Mouse (Mus musculus) cerebellum, adult 8-10 months (tissue): ENCODE results near the gene Pbld2.
A peak's percentile ranks its signal among the peaks of the same experiment; 100 is the strongest.

Experiments used
- DNase-seq: peaks from one replicate; pipeline ENCODE4 v3.0.0; 2022

The Pbld2 gene

DNA sequence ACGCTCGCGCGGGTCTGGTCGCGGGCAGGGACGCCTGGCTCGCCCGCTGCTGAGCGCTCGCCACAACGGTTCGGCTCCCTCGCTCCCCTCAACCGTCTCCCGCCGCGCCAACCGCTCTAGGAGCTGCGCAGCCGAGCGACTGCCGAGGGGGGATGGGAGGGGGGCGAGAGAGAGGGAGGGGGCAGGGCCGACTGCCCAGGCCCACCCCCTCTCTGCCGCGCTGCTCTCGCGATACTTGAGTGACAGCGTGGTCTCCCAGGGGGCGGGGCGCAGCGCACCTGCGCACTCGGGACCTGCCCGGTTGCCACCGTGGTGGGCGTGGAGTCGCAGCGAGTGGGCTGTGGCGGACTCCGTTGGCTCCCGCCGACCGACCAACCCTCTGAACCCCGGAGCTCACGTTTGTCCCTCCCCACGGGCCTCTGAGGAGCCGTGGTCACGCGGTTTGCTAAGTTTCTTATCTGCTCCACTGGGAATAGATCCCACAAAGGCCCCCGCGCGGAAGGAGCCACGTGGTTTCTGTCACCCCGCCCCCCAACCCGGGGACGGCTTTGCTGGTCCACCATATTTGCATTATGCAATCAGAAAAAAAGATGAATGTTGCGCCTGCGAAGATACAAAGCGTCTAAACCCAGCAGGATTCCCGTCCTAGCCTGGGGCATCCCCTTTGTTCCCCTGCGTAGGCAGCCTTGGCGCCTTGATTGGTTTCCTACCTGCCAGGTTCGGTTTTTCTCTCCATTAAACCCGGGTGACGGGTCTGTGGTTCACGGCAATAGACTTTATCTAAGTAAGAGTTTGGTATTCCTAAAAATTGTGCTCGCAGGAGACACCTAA, at the start of gene Pbld2, which contains the start of gene Hnrnph3:
Gene Pbld2 (plus strand): TSS at position 567 of the 831 bp plus-strand sequence.
Gene Hnrnph3 (minus strand): TSS at position 469 of the 831 bp plus-strand sequence.
- DNase-seq = peak; percentile 98

DNA sequence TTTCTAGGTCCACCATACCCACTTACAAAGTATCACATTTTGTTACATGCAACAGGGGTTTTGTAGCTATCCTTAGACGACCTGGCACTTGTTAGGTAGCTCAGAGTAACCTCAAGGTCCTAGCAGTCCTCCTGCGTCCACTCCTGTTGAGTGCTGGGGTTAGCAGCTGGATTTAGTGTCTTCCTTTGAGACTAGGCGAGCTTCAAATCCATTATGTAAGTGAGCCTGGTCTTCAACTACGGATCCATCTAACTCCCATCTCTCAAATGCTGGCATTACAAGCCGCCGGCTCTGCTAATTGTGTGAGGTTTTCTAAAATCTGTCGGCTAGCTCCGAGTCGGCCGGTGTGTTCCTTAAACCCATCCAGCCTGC, 44.5 kb upstream of the Pbld2 start:
- DNase-seq = no peak

DNA sequence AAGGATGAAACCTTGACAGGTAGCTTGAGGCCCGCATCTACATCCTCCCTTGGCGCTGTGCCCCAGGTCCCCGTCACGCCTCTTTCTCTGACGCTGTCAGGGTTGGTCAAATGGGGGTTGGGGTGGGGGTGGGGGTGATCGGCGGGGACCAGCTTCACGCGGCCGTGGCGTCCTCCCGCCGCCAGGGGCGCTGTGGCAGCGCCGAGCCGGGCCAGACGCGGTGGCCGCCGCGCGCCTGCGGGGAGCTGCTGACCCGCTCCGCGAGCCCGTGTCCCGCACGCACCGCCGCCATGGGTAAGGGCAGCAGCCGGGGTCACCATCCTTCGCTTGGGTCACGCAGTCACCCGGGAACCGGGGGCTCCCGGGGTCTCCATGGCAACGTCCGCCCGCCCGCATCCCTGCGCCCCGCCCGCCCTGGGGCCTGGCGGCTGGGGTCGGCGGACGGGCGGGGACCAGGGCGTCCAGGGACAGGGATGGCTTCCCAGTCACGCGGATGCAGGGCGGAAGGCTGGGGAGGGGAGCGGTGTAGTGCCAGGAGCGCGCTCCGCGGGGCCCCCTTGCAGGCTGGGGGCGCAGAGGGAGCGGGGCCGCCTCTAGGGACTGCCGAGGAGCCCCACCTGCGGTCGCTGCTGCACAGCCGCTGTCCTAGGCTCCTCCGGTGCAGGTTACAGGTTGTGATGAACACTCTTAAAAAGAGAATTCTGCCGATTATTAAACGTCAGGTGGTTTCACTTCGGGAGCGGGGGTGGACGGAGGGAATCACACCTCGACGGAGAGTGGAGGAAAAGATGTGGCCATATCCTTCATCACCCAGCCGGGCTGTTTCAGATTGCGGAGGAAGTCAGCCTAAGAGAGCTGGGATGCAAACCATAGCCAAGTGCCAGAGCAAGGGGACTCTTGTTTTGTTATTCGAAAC, 43.8 kb upstream of the Pbld2 start, which contains the start of gene Rufy2:
Gene Rufy2 (plus strand): TSS at position 185 of the 916 bp plus-strand sequence.
- peak; percentile 96 for DNase-seq

DNA sequence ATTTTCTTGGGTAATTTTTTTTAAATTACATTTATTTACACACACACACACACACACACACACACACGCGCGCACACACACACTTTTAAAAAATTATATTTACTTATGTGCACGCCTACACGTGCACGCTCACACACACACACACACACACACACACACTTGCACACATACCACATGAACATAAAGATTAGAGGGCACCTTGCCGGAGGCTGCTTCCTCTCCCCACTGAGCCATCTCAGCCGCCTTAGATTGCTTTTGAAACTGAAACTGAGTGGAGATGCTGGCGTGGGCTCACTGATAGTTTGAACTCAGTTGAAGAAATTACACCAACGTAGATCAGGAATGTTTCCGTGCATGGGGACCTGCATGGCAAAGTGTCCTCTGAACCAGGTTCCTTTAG, 40.0 kb upstream of the Pbld2 start:
- DNase-seq = no peak

DNA sequence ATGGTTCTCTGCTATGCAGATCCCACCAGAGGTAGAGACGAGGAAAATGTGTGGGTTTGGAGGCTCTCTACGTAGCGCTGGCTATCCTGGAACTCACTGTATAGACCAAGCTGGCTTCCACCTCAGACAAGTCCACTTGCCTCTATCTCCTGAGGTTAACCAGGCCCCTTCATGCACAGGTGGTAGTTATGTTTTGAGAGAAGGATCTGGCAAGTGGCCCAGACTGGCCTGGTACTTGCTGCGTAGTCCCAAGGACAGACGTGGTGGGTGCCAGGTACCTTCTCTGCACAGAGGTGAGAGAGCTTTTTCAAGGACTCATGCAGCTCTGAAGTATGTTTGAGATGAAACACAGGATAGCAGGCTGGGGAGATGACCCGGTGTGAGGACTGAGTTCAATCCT, 39.6 kb upstream of the Pbld2 start:
- DNase-seq = no peak

DNA sequence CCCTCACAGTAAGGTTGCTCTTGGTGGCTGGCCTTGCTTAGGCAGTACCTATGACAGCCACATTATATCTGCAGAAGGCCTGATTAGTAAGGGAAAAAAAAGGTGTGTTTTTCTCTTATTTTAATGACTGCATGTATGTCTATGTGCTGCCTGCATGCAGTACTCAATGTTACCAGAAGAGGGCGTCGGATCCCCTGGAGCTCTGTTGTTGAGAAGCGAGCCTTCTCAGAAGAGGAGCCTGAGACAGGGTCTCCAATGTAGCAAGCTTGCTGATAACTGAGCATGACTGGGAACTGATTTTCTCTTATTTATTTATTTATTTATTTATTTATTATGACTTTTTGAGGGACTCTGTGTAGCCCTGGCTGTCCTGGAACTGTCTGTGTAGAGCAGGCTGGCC, 36.8 kb upstream of the Pbld2 start:
- no peak for DNase-seq

DNA sequence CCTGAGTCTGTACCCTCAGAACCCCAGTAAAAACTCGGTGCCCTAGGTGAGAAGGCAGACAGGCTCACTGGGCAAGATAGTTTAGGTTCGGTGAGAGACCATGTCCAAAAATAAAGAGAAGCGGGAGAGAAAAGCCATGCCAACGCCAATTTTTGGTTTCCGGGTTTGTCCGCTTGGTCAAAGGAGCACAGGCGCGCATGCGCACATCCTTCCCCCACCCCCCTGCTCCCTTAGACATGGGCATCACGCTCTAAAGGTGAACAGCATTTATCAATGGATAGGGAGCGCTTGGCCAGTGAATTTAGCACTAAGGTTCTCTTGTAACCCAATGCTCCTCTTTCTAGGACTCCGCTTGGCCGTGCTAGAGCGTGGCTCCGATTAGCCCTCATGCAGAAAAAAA, 33.5 kb upstream of the Pbld2 start:
- DNase-seq = no peak

DNA sequence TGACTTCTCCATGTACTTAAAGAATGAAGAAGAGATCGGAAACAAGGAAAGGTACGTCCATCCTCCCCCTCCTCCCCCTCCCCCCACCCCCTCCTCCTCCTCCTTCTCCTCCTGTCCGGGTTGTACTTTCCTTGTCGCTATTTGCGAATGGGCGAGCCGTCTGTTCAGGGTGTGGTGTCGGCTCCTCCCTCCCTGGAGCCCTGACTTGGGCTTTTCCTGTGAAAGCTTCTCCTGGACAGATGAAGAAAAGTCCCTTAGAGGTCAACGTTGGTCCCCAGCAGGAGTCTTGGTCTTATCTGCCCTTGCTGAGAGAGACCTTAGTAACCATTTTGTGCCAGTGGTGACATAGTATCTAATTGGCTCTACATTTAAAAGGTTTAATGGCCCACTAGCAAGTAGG, 30.1 kb upstream of the Pbld2 start:
- DNase-seq = no peak

DNA sequence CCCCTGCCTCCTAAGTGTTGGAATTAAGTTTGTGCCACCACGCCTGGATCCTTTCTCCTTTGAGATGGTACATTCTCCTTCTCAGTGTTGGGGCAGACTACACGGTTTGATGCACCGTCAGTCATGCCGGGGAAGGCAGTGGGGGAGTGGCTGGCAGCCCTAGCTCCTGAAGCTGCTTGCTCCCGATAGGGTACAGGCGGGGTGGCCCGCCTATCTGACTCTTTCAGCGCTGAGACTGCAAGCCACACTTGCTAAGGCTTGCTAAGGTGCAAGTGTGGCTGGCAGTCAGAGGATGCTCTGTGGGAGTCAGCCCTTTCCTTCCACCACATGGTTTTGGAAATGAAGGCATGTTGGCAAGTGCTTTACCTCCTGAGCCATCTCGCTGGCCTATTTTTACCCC, 23.5 kb upstream of the Pbld2 start:
- no peak for DNase-seq

DNA sequence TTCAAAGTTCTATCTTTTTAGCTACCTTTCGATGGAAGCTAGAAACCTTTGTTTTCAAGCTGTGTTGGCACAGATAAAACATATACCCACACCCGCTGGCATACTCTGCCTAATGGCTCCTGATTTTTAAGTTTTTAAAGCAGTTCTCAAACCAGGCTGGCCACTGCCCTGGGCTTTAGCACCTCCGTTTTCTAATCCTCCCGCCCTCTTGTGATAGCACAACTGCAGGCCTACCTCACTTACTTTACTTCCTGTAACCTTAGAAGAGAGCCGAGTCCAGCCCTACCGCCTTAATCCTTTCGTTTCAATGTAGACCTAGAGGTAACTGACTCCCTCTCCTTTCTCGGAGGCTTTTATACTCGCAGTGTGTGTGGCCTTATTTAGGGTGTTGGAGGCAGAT, 20.9 kb upstream of the Pbld2 start:
- DNase-seq = no peak

DNA sequence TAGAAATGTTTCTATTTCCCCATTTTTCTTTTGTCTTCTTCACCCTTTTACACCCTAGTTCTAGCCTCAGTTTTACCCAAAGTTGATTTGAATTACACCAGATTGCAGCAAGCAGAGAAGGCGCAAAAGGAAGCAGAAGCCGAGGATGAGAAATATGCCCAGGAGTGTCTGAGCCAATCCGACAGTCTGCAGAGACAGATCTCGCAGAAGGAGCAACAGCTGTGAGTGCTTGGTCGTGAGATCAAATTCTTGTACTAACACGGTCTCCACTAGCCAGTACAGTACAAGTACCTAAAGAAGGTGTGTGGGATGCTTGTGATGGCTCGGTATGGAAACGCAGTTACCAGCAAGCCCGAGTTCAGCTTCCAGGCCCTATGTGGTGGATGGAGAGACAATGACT, 19.6 kb upstream of the Pbld2 start:
- DNase-seq = no peak

DNA sequence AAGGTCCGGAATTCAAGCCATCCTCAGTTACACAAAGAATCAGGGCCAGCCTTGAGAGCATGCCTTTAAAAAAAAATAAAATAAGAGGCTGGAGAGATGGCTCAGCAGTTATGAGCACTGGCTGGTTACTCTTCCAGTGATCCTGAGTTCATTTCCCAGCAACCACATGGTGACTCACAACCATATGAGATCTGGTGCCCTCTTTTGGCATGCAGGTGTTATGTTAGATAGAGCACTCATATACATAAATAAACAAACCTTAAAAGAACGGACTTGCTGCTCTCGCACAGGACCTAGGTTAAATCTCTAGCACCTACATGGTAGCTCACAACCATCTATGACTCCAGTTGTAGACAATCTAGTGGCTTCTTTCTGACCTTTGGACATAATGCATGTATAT, 15.9 kb upstream of the Pbld2 start:
- DNase-seq = no peak

DNA sequence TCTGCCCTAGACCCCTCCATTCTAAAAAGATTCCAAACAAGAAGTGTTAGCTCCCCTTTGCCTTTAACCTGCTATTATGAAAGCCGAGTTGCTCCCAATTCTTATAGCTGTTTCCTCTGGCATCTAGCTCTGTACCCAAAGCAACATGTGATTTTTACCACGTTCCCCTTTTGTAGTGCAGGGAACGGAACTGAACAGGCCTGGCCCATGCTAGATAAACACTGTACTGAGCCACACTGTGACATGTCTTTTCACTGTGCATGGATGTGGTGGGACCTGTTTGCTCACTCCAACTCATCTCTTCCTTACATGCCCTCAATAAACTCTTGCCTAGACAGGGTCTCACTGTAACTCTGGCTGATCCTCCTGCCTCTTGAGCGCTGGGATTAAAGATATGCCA, 13.8 kb upstream of the Pbld2 start:
- DNase-seq = no peak

DNA sequence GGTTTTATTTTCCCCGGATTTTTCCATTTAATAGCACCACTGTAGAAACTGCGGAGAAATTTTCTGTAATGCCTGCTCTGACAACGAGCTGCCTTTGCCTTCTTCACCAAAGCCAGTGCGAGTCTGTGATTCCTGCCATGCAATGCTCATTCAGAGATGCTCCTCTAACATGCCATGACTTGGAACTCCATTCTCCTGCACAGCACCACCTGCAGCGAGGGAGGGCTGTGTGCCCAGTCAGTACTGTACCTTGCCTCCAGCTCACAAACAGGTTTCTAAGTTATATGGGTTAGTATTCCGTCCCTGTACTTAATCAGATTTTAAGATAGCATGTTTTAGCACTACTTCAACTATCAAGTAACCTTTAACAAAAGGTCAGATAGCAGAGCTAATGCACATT, 12.6 kb upstream of the Pbld2 start:
- DNase-seq = peak; percentile 32

DNA sequence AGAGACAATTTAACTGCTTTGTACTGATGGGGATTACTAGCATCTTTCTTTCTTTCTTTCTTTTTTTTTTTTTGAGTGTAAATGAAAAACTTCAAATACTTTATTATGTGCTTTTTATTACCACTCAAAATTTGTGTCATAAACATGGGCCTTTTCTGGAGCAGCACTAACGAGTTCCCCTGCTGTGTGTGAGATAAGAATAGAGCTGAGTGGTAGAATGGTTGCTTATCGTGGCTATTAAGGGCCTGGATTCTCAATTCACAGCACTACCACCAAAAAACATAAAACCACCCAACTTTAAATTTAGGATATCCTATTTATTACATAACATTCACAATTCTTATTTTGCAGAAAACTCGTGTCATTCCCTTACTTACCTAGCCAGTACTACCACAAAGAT, 10.6 kb upstream of the Pbld2 start:
- no peak for DNase-seq

DNA sequence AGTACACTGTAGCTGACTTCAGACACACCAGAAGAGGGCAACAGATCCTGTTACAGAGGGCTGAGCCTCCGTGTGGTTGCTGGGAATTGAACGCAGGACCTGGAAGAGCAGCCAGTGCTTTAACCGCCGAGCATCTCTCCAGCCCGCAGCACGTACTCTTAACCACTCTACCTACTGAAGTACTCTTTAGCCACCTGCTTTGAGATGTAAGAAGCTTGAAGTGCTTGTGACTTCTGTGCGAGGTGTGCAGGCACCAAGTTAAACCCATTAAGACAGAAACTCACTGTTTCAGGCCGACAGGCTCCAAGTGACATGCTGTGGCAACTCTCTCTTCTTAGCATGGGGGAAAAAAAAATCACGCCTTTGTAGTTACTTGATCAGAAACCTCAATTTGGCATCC, 9.9 kb upstream of the Pbld2 start:
- DNase-seq = no peak

DNA sequence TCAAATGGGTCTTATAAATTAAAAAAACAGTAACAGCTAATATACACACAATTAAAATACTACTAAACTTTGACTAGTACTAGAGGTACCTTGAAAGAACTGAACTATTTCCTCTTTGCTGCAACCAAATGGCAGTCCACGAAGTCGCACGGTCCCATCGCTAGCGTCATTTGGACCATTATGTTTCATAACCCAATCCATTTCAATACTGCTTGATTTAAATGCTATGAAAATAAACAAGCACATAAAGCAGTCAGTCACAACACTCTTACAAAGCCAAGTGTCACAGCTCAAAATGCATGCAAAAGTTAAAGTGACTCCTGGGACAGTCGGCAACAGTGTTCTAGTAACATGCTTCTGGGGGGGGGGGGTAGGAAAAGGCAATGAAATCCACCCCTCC, 4.8 kb upstream of the Pbld2 start:
- no peak for DNase-seq

DNA sequence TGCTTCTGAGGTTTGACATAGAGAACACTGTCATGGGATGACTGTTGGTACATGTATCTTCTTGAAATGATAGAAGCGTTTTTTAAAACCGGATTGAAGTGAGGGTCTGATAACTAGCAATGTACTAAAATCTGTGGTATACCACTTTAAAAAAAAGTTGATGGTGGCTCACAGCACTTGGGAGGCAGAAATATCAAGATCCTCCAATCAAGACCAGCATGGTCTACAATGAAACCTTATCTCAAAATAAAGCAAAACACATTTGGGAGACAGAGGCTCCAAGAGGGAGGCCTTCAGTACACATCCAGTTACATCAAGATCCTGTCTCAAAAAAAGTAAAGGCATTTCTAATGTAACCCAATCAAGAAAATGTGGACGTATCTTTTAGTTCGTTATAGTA, 2.4 kb upstream of the Pbld2 start:
- no peak for DNase-seq

DNA sequence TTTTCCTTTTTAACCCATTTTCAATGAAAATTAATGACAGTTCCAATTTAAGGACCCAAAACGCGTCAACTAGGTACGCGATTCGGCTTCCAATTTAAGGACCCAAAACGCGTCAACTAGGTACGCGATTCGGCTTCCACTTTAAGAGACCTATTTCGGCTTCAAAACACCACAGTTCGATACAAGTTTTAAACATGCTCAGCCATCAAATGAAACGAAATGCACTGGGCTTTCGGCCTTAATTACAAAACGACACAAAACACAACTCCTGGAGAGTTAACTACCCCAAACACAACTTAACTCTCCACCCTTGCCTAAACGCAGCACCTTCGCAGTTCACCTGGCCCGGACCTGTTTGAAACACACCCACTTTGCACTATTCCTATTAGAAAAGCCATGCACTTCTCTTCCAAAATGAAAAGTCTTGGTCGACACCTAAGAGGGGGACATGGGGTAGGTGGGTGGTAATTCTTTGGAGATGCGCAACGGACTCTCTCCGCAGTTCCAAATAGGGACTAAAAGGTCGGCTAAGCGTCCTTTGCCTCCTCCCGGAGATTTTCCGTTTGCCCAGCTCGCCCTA, 1.5 kb upstream of the Pbld2 start:
- DNase-seq = no peak

DNA sequence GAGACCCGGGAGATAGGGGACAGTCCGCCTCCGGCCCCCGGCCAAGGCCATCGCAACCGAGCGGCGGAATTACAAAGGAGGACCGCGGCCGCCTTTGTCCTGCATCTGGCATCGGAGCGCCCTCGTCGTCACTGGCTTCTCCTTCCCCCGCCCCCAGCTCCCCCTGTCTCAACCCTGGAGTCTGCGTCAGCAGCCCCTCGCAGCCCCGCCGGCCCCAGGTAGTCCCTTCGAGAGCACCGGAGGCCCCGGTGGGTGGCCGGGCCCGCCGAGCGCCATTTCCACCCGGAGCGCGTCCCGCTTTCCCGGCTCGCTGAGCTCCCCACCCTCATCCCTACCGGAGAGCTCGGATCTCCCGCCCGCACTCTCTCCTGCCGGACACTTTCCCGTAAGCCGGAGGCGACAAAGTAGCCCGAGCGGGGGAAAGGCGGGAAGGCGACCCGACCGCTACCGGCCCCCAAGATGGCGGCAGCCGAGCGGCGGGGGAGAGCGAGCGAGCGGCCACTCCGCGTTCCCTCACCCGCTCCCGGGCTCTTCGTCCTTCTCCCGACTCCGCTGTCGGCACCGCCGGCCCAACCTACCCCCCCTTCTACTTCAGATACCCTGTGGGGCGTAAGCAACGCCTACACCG, 880 bp upstream of the Pbld2 start:
- DNase-seq = peak; percentile 70

DNA sequence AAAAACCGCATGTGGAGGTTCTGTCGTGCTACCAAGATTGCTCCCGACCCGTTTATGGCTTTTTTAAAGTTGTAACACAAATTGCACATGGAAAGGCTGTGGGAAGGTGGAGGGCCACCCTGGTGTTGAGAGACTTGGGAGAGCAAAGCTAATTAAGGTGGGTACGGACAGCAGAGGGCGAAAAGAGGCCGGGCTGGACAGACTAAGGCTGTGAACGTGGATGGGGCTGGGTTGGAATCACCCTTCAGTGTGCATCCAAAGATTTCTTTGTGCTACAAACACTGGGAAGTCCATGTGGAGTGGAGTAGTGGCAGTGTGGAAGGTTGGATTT, 430 bp downstream of the Pbld2 start:
- DNase-seq = peak; percentile 78

DNA sequence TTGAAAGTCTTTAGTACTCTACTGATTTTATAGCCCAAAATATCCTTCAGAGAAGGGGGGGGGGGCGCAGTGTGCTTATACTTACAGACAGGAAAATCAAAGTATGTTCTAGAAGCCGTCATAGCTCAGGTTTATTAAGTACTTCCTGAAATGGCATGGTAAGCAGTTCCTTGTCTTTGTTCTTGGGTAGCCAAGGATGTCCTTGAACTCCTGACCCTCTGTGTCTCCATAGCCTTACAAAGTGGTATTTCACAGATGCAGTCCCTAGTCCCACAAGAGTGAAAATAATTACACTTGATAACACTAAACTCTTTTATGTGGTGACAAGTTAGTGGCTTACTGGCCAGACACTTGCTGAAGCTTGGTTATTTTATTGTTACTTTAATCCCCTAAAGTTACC, 901 bp downstream of the Pbld2 start:
- DNase-seq = no peak

DNA sequence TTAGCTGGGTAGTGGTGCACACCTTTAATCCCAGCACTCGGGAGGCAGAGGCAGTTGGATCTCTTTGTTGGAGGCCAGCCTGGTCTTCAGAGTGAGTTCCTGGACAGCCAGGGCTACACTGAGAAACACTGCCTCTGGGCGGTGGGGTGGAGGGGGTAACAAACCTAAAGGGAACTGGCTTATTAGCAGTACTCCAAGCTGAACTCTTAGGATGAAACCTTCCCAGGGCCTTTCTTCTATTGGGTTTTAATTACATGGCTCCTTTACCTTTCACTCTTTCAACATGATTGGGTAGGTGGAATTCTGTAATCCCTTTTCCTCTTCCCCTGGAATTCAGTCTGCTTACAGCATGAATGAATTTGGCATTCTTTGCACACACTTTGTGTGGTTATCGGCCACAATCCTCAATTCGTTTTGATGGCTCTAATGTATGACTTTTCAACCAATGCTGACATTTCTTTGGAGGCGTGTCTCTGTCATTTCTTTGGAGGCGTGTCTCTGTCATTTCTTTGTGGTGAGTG, 1.4 kb downstream of the Pbld2 start:
- no peak for DNase-seq
